Mouse (Mus musculus) gonadal fat pad, adult 2 months (tissue): ENCODE data around the gene Vcp. TPM values are rescaled to one million over a fixed set of nuclear protein-coding genes. Genes with fewer than 3 reads are reported as not detected.
A peak's percentile ranks its signal among the peaks of the same experiment; 100 is the strongest.
"Not testable (repeated sequence)": the region's sequence is repeated elsewhere in the genome, so short reads cannot be mapped to it uniquely, and the experiment has no call there.

Source experiments
- DNase-seq: peaks from one replicate; pipeline ENCODE4 v3.0.0-alpha.2; 2012; ENCODE audit warnings: low read depth
- polyA plus RNA-seq: library from polyadenylated mRNA; depleted of rRNA; stranded (reverse); fragments of >200 nt; gene quantifications from 2 replicates; pipeline ENCODE4 v1.2.3, GENCODE M21; 2012

Vcp gene
- polyA plus RNA-seq, 1 experiment = 142 TPM

- no peak for DNase-seq
These were observed 29.4 kb upstream of the Vcp start for GRCm38 (mm10) chr4:43029749-43030148.

GRCm38 (mm10) chr4:43029121-43029520 lies 28.8 kb upstream of the Vcp start:
- DNase-seq = no peak

- no peak for DNase-seq
These were observed 25.0 kb upstream of the Vcp start, which contains the start of gene Pigo for GRCm38 (mm10) chr4:43025084-43025960. Pigo (minus strand) TSS chr4:43025819.

GRCm38 (mm10) chr4:43024673-43025072 lies 24.4 kb upstream of the Vcp start:
- no peak for DNase-seq

GRCm38 (mm10) chr4:43021341-43021740 lies 21.0 kb upstream of the Vcp start:
- DNase-seq = no peak

- no peak for DNase-seq
These were observed 20.6 kb upstream of the Vcp start for GRCm38 (mm10) chr4:43020876-43021275.

GRCm38 (mm10) chr4:43019641-43020465 lies 19.5 kb upstream of the Vcp start:
- no peak for DNase-seq

- no peak for DNase-seq
These were observed 18.9 kb upstream of the Vcp start for GRCm38 (mm10) chr4:43019176-43019575.

- no peak for DNase-seq
These were observed 17.8 kb upstream of the Vcp start for GRCm38 (mm10) chr4:43018156-43018555.

GRCm38 (mm10) chr4:43012091-43012490 lies 11.8 kb upstream of the Vcp start:
- no peak for DNase-seq

GRCm38 (mm10) chr4:43010161-43011038 lies 10.1 kb upstream of the Vcp start, which contains the start of gene Fancg:
Fancg (minus strand) TSS chr4:43010506.
- peak; percentile 52 for DNase-seq

GRCm38 (mm10) chr4:43005765-43006164 lies 5.5 kb upstream of the Vcp start:
- no peak for DNase-seq

GRCm38 (mm10) chr4:43004951-43005350 lies 4.6 kb upstream of the Vcp start:
- no peak for DNase-seq

- DNase-seq = no peak
These were observed 2.6 kb upstream of the Vcp start for GRCm38 (mm10) chr4:43002756-43003439.

GRCm38 (mm10) chr4:43001272-43001671 lies 965 bp upstream of the Vcp start:
- DNase-seq = no peak

GRCm38 (mm10) chr4:42999451-43000140 lies 711 bp downstream of the Vcp start:
- no peak for DNase-seq

- no peak for DNase-seq
These were observed 2.3 kb downstream of the Vcp start for GRCm38 (mm10) chr4:42998022-42998421.

GRCm38 (mm10) chr4:42988296-42988695 lies 12.0 kb downstream of the Vcp start:
- DNase-seq = no peak

GRCm38 (mm10) chr4:42980467-42980866 lies 19.8 kb downstream of the Vcp start:
- not testable (repeated sequence) for DNase-seq

GRCm38 (mm10) chr4:42978062-42978461 lies 22.2 kb downstream of the Vcp start:
- no peak for DNase-seq
